Mouse (Mus musculus) C2C12 (cell line): ENCODE measurements around the gene Cic.

Experiments used
- CEBPB ChIP-seq: IDR thresholded peaks from one replicate; pipeline ENCODE4 v1.6.1; 2011; ENCODE audit warnings: low read depth, mild to moderate bottlenecking, control low read depth, moderate library complexity
- CTCF ChIP-seq: IDR thresholded peaks from one replicate; pipeline ENCODE4 v1.5.1; 2011; ENCODE audit not compliant: control insufficient read depth, insufficient read depth, insufficient read length
- FOSL1 ChIP-seq: IDR thresholded peaks from one replicate; pipeline ENCODE4 v1.8.0; 2011; ENCODE audit warnings: mild to moderate bottlenecking, low read length; ENCODE audit not compliant: poor library complexity, insufficient read depth, severe bottlenecking
- MAX ChIP-seq: IDR thresholded peaks from one replicate; pipeline ENCODE4 v1.6.1; 2011; ENCODE audit warnings: mild to moderate bottlenecking, control low read depth
- MYOD1 ChIP-seq: IDR thresholded peaks from one replicate; pipeline ENCODE4 v1.6.1; 2011; ENCODE audit warnings: low read depth; ENCODE audit not compliant: control insufficient read depth, insufficient read length
- MYOG ChIP-seq: IDR thresholded peaks from one replicate; pipeline ENCODE4 v1.6.1; 2011; ENCODE audit not compliant: control insufficient read depth, insufficient read length; ENCODE audit errors: extremely low read depth
- USF1 ChIP-seq: IDR thresholded peaks from one replicate; pipeline ENCODE4 v1.6.1; 2011; ENCODE audit warnings: low read depth, mild to moderate bottlenecking, control low read depth, moderate library complexity

GRCm38 (mm10) chr7:25341000-25341784, 73.7 kb downstream of the Cic start:
- TF ChIP-seq CTCF = no peak
- no peak for TF ChIP-seq MYOD1
- no peak for TF ChIP-seq USF1
- TF ChIP-seq CEBPB = no peak
- TF ChIP-seq MAX = no peak
- TF ChIP-seq FOSL1 = no peak
- no peak for TF ChIP-seq MYOG
